Mouse (Mus musculus) testis, adult 2 months (tissue): ENCODE results near the gene H2-T3. TPM values are rescaled to one million over a fixed set of nuclear protein-coding genes. Genes with fewer than 3 reads are reported as not detected.
A peak's percentile ranks its signal among the peaks of the same experiment; 100 is the strongest.
"Not testable (repeated sequence)": the region's sequence is repeated elsewhere in the genome, so short reads cannot be mapped to it uniquely, and the experiment has no call there.

Experiments used
- H3K27ac ChIP-seq: fragments of 200-500 bp; 2 replicates; pipeline ENCODE4 v1.5.1; 2012; ENCODE audit warnings: low read depth, low read length; ENCODE audit not compliant: control insufficient read depth, insufficient read depth
- H3K27me3 ChIP-seq: fragments of 200-500 bp; 2 replicates; pipeline ENCODE4 v1.6.1; 2012; ENCODE audit warnings: mild to moderate bottlenecking, low read length, moderate library complexity; ENCODE audit not compliant: control insufficient read depth, insufficient read depth
- H3K36me3 ChIP-seq: fragments of 200-500 bp; 2 replicates; pipeline ENCODE4 v1.6.1; 2012; ENCODE audit warnings: mild to moderate bottlenecking, low read length; ENCODE audit not compliant: control insufficient read depth, insufficient read depth
- H3K4me1 ChIP-seq: fragments of 200-500 bp; 2 replicates; pipeline ENCODE4 v1.6.1; 2012; ENCODE audit warnings: low read length; ENCODE audit not compliant: control insufficient read depth, insufficient read depth
- H3K4me3 ChIP-seq: fragments of 200-500 bp; 2 replicates; pipeline ENCODE4 v1.5.1; 2012; ENCODE audit warnings: low read depth, mild to moderate bottlenecking, low read length, moderate library complexity, mixed read lengths; ENCODE audit not compliant: control insufficient read depth
- CTCF ChIP-seq: fragments of 200-500 bp; IDR thresholded peaks from 2 replicates; pipeline ENCODE4 v1.5.1; 2012; ENCODE audit warnings: low read depth, mild to moderate bottlenecking, inconsistent platforms, low read length, moderate library complexity; ENCODE audit not compliant: control insufficient read depth, insufficient read depth, insufficient replicate concordance
- POLR2A ChIP-seq: fragments of 200-500 bp; IDR thresholded peaks from 2 replicates; pipeline ENCODE4 v1.6.1; 2012; ENCODE audit warnings: low read depth, mild to moderate bottlenecking, inconsistent platforms, low read length, moderate library complexity; ENCODE audit not compliant: control insufficient read depth
- polyA plus RNA-seq: library from polyadenylated mRNA; depleted of rRNA; stranded (reverse); fragments of >200 nt; gene quantifications from 2 replicates; pipeline ENCODE4 v1.2.3, GENCODE M21; 2012

The H2-T3 gene
- polyA plus RNA-seq, 1 experiment, result not detected

DNA sequence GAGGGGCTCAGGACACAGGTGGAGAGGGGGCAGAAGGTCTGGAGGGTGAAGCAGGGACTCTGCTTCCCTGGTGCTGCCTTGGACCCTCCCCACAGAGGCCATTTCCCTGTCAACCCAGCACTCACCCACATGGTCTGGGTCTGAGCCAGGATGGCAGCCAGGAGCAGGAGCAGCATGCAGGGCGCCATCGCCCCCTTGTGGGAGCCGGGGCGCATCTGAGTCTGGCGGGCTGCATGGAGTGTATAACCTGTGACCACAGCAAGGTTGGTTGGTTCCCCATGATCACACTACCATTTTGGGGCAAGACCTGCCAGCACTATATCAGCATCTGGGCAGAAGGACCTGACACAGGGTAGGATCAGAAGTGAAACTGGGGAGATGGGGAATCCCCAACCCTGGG, 8.2 kb upstream of the H2-T3 start:
- Histone ChIP-seq H3K4me3 (no peak overlapping the region), H3K27ac (no peak overlapping the region), H3K36me3 (no peaks in the 10 kb centered on the region), H3K27me3 (no peaks in the 10 kb centered on the region), H3K4me1 (no peaks in the 10 kb centered on the region)
- peak; percentile 15; the same call in 1 of the 2 replicates for TF ChIP-seq CTCF
- no peak for TF ChIP-seq POLR2A

DNA sequence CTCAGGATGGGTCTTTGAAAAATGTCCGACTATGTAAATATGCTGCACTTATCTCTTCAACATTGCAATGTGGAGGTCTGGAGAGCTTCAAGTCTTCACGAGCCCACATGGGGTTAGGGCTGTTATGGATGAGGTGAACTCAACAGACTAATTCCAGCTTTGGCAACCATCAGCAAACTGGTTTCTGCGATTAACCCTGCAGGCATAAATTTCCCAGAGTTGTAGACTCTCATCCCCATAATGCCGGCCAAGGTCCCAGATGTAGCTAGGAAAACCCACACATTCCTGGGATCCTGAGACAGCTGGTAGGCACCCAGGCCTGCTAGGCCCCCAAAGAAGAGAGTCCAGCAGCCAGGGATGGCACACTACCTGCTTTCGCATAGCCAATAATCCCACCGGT, 4.4 kb upstream of the H2-T3 start:
- Histone ChIP-seq H3K4me3 (no peak overlapping the region), H3K27me3 (no peaks in the 10 kb centered on the region), H3K27ac (no peak overlapping the region), H3K4me1 (no peaks in the 10 kb centered on the region), H3K36me3 (no peaks in the 10 kb centered on the region)
- no peak for TF ChIP-seq POLR2A
- TF ChIP-seq CTCF, result no peak

DNA sequence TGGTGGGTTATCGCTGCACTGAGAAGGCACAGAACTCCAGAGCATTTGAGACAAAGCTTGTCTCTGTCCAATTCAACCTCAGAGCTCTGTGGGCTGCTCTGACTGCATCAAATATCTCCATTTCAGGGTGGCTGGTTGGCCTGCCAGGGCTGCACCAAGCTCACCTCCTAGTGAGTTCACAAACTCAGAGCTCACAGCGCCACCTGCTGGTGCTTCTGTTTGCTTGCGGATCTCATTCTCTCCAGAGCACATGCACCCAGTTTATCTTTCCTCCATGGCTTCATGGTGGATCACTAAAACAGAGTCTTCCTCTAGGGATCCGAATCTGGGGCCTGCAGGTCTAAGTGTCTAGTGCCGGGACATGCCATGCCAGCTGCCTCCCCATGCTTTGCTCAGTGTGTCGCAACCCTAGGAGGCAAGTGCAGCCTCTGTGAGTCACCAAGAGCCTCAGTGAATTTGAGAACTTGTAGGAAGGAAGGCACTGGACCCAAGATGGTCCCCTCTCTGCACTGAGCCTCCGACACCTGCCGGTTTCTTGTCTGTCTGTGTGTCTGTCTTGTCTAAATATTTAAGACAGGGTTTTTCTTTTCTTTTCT, 3.6 kb upstream of the H2-T3 start:
- no peaks in the 10 kb centered on the region for H3K4me1 ChIP-seq
- H3K36me3 ChIP-seq, result no peaks in the 10 kb centered on the region
- no peaks in the 10 kb centered on the region for H3K27me3 ChIP-seq
- H3K27ac ChIP-seq, result no peak overlapping the region
- TF ChIP-seq CTCF, result peak; percentile 83
- TF ChIP-seq POLR2A, result no peak
- no peak overlapping the region for H3K4me3 ChIP-seq

DNA sequence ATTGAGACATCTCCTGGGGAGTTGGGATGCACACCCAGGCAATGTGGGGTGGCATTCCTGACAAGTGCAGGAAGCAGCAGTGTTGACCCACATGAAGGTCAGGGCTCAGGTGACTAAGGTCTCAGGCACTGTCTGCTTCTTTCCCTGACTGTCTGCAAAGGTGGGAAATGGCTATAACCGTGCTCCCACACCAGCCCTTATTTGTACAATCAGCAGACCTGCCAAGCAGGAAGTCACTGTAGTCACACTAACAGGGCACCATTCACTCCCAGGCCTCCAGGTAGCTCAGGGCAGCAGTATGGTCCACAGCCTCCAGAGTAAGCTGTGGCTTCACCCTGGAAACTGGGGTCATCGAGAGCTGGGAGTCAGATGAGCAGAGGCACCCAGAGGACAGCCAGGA, 2.3 kb upstream of the H2-T3 start:
- Histone ChIP-seq H3K27ac (no peak overlapping the region), H3K27me3 (no peaks in the 10 kb centered on the region), H3K4me3 (no peak overlapping the region), H3K4me1 (no peaks in the 10 kb centered on the region), H3K36me3 (no peaks in the 10 kb centered on the region)
- no peak for TF ChIP-seq POLR2A
- TF ChIP-seq CTCF, result no peak

DNA sequence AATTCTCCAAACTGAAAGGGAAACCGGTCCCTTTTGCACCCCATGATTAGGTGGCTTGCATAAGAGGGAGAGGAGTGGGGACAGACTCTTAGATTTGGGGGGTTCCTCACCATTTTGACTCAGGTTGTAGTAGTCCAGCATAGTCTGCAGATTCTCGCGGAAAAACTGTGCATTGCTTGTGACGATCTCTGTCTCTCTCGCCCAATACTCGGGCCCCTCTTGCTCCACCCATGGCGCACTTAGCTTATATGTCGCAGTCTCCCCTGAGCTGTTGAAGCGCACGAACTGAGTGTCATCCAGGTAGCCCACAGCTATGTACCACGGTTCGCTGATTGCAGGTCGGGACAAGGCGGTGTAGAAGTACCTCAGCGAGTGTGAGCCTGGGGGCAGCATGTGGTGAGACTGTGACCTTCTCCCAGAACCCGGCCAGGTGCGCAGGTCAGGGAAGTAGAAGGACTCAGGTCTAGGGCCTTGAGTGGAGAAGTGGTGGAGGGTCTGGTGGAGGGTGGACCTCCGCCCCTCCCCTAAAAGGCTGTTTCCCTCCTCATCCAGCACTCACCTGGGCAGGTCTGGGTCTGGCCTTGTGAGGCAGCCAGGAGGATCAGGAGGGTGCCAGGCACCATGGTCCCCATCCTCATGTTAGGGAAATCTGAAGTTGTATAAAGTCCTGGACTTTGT, 457 bp downstream of the H2-T3 start:
- TF ChIP-seq CTCF (no peak), POLR2A (no peak)

GRCm38 (mm10) chr17:36187540-36187939, 2.5 kb downstream of the H2-T3 start:
- Histone ChIP-seq H3K4me3 (no peak overlapping the region), H3K4me1 (no peaks in the 10 kb centered on the region), H3K27me3 (no peaks in the 10 kb centered on the region), H3K36me3 (no peaks in the 10 kb centered on the region), H3K27ac (no peak overlapping the region)
- no peak for TF ChIP-seq CTCF
- TF ChIP-seq POLR2A, result no peak

More for the DNA sequence above, 457 bp downstream of the H2-T3 start:
- Histone ChIP-seq H3K4me3 (no peak overlapping the region), H3K4me1 (no peaks in the 10 kb centered on the region), H3K27ac (no peak overlapping the region), H3K36me3 (no peaks in the 10 kb centered on the region), H3K27me3 (no peaks in the 10 kb centered on the region)

DNA sequence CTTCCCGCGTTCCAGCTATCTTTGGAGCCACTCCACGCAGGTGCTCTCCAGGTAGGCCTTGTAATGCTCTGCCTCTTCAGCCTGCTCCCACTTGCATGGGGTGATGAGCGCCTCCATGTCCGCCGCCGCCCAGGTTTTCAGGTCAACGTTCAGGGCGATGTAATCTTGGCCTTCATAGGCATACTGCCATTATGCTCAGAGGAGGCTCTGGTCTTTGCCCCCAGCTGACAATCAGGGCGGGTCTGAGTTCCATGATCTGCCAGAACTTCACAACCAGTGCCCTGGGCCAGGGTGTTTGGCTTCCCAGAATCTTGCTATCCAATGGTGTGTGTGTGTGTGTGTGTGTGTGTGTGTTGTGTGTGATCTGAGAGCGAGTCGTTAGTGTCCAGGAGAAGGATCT, 7.9 kb downstream of the H2-T3 start:
- no peak overlapping the region for H3K27ac ChIP-seq
- H3K4me3 ChIP-seq, result no peak overlapping the region
- no peaks in the 10 kb centered on the region for H3K27me3 ChIP-seq
- H3K36me3 ChIP-seq, result no peaks in the 10 kb centered on the region
- no peak for TF ChIP-seq POLR2A
- no peak for TF ChIP-seq CTCF
- no peaks in the 10 kb centered on the region for H3K4me1 ChIP-seq

DNA sequence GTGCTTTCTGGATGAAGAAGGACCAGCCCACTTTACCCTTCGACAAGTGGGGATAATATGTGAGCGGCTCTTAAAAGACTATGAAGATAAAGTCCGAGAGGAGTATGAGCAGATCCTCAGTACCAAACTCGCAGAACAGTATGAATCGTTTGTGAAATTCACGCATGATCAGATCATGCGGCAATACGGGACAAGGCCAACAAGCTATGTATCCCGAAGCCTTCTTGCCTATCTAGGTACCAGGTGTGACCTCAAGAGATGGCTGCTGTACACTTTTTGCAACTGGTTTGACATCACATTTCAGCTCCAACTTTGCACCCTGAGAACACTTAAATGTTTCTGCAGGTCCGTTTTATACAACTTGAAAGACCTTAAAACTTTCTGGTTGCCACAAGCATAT, 10.6 kb downstream of the H2-T3 start:
- H3K27ac ChIP-seq, H3K4me1 ChIP-seq, H3K27me3 ChIP-seq, H3K36me3 ChIP-seq, H3K4me3 ChIP-seq: not testable (repeated sequence)

DNA sequence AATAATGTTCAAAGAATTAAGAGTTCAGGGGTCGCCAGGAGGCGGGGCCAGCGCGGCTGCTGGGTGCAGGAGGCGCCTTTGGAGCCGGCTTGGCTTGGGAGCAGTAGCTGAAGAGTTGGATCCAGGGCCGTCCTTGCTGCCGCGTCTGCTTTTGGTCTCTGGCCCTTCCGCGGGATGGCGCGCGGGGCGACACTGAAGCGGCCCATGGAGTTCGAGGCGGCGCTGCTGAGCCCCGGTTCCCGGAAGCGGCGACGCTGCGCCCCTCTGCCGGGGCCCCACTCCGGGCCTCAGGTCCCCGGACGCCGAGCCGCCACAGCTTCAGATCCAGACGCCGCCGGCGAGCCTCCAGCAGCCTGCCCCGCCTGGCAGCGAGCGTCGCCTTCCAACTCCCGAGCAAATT, 11.1 kb downstream of the H2-T3 start:
- not testable (repeated sequence) for H3K36me3 ChIP-seq, H3K4me1 ChIP-seq, H3K27ac ChIP-seq, H3K27me3 ChIP-seq
- peak overlapping the region; percentile 5; the same call in 1 of the 2 replicates for H3K4me3 ChIP-seq

DNA sequence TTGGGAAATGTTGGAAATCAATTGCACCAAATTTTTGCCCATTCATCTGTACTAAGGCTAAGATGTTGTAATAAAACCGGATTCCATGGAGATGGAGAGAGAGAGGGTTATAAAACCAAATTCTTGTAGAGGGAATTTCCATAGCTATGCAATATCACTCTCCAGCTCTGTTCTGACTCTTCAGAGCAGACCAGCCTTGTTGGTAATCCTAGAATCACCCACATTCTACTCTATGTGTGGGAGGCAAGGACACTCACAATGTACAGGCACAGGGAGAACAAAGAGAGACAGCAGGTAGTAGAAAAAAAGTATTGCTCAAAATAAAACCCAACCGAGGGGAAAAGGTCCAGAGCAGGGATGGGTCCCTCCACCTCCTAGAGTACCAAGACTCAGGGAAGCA, 14.0 kb downstream of the H2-T3 start:
- not testable (repeated sequence) for H3K4me1 ChIP-seq, H3K27me3 ChIP-seq, H3K36me3 ChIP-seq, H3K27ac ChIP-seq, H3K4me3 ChIP-seq
